Mouse (Mus musculus): ENCODE results near the gene Iars2.

DNA sequence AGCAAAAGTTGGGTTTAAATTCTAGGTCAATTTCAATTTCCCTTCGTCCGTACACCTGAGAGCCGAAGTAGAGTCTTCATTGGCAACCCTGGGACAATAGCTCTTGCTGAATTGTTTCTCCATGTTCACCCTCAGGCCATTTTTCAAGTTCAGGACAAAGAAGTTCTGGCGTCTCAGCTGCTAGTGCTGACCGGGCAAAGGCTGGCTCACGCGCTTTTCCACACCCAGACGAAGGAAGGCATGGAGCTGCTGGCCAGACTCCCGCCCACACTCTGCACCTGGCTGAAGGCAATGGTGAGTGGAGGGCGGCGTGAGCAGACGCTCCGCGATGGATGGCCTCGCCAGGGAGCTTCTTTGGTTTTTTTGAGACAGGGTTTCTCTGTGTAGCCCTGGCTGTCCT, 45.9 kb downstream of the Iars2 start:
- no peak for TF ChIP-seq CTCF (IDR thresholded peaks at IDR 0.05)
- TF ChIP-seq EP300 (IDR thresholded peaks at IDR 0.05), result no peak
